Mouse (Mus musculus) cerebellum, adult 2 months (tissue): ENCODE measurements at regions not wholly inside any gene's neighbourhood (a gene's known extent, or its start where the extent isn't known, plus 50 kb on each side); places are given as distances from the start of the nearest gene placed in this dataset.

Experiments
- DNase-seq, 2 experiments: peaks; one replicate each; pipeline ENCODE4 v3.0.0; 2021
- H3K27ac ChIP-seq: fragments of 200-500 bp; 2 replicates; pipeline ENCODE4 v1.5.1; 2012; ENCODE audit warnings: low read length, control low read depth, inconsistent platforms; ENCODE audit not compliant: insufficient read depth
- H3K27me3 ChIP-seq: fragments of 200-500 bp; 2 replicates; pipeline ENCODE4 v1.6.1; 2012; ENCODE audit warnings: inconsistent platforms, mild to moderate bottlenecking, low read length, moderate library complexity; ENCODE audit not compliant: control insufficient read depth, insufficient read depth
- H3K4me1 ChIP-seq: fragments of 200-500 bp; 2 replicates; pipeline ENCODE4 v1.6.1; 2011; ENCODE audit warnings: low read length; ENCODE audit not compliant: control insufficient read depth, insufficient read depth
- H3K4me3 ChIP-seq: fragments of 200-500 bp; replicated peaks from 2 replicates; pipeline ENCODE3; 2011; ENCODE audit warnings: mild to moderate bottlenecking, low read depth, low read length, control low read depth; ENCODE audit not compliant: insufficient read depth
- CTCF ChIP-seq: fragments of 200-500 bp; IDR thresholded peaks from 2 replicates; pipeline ENCODE4 v1.5.1; 2011; ENCODE audit warnings: low read depth, mild to moderate bottlenecking, control low read depth, low read length, moderate library complexity, borderline replicate concordance; ENCODE audit not compliant: insufficient read depth
- POLR2A ChIP-seq: fragments of 200-500 bp; IDR thresholded peaks from 2 replicates; pipeline ENCODE4 v1.6.1; 2011; ENCODE audit warnings: low read length, control low read depth, borderline replicate concordance; ENCODE audit not compliant: insufficient read depth
- WGBS: fragments of 180-500 bp; shearing (Covaris S2); methylation state at CpG from one replicate; pipeline ENCODE4 v1.1.7; 2018; 5-methylcytosine and 5-hydroxymethylcytosine counted together

- Histone ChIP-seq H3K4me3 (no peak overlapping the region), H3K27ac (no peak overlapping the region), H3K27me3 (no peaks in the 10 kb centered on the region), H3K4me1 (peaks cover 5% of the 10 kb centered on the region; the same call in 1 of the 2 replicates)
- 54% methylated on average over 6 of the region's 6 CpGs for WGBS
- DNase-seq, result no peak
- TF ChIP-seq POLR2A, result no peak
- TF ChIP-seq CTCF, result no peak
Measured at GRCm38 (mm10) chr11:71515264-71515663, 234.5 kb upstream of the Wscd1 start.

- DNase-seq, result no peak
- Histone ChIP-seq H3K4me3 (no peak overlapping the region), H3K4me1 (peaks cover 5% of the 10 kb centered on the region; the same call in 1 of the 2 replicates), H3K27me3 (no peaks in the 10 kb centered on the region), H3K27ac (no peak overlapping the region)
- TF ChIP-seq POLR2A (no peak), CTCF (no peak)
- 54% methylated on average over 5 of the region's 5 CpGs for WGBS
Measured at GRCm38 (mm10) chr11:71517377-71517776, 232.3 kb upstream of the Wscd1 start.

DNA sequence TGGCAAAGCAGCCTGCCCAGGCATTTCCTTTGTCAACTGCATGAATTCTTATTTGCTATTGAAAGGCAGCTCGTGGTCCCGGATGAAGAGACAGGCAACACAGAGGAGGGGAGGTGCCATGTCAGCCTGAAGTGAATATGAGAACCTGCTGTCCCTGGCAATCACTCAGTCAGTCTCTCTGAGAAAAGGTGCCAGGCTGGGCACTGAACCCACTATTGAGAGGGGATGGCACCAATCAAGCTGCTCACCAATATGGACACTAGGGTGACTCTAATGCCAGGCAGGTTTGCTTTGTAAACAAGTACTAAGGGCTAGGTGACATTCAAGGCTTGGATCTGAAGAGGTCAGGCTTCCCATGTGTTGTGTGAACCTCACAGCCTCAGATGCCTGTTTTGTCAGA is 222.0 kb upstream of the Wscd1 start:
- DNase-seq, result no peak
- Histone ChIP-seq H3K4me1 (no peaks in the 10 kb centered on the region), H3K4me3 (no peak overlapping the region), H3K27ac (no peak overlapping the region), H3K27me3 (no peaks in the 10 kb centered on the region)
- WGBS, result 21% methylated on average over 2 of the region's 2 CpGs
- TF ChIP-seq CTCF, result no peak
- no peak for TF ChIP-seq POLR2A

GRCm38 (mm10) chr11:71528588-71528987 is 221.1 kb upstream of the Wscd1 start:
- WGBS, result 93% methylated on average over 4 of the region's 4 CpGs
- no peaks in the 10 kb centered on the region for H3K27me3 ChIP-seq
- no peak for DNase-seq
- H3K27ac ChIP-seq, result no peak overlapping the region
- H3K4me1 ChIP-seq, result no peaks in the 10 kb centered on the region
- H3K4me3 ChIP-seq, result no peak overlapping the region
- TF ChIP-seq POLR2A (no peak), CTCF (no peak)

DNA sequence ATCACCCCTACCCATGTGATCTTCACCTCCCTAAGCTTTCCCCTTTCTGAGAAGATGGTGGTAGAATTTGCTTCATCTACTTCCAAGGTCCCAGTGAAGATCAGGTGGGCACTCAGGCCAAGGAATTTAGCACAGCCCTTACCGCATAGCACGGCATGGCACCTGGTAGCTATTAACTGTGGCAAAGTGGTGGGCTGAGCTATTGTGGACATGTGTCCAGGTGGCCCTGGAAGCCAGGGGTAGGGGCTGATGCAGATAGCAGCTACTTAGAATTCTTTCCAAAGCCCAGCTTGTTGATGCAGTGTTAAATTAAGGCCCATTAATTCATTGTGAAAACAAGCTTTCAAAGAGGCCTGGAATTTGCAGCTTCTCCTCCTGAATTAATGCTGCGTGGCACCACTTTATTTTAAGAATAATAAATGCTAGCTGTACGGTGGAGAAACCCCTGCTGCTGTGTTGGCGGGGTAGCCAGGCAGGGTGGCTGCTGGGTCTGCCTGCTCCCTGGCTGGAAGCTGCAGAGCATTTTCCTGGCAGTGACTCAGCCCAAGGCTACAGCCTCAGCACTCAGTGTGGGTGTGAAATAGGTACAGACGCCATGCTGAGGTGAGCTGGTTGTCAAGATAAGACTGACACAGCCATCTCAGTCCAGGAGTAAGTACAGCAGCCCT is 208.4 kb upstream of the Wscd1 start:
- peak; percentile 20 to 37 for DNase-seq
- H3K27me3 ChIP-seq, result no peaks in the 10 kb centered on the region
- H3K4me3 ChIP-seq, result no peak overlapping the region
- TF ChIP-seq POLR2A (no peak), CTCF (no peak)
- H3K27ac ChIP-seq, result no peak overlapping the region
- WGBS, result 36% methylated on average over 6 of the region's 6 CpGs
- H3K4me1 ChIP-seq, result 0 out of 2 replicates have a peak, but pooled peaks cover 3% of the 10 kb centered on the region

DNA sequence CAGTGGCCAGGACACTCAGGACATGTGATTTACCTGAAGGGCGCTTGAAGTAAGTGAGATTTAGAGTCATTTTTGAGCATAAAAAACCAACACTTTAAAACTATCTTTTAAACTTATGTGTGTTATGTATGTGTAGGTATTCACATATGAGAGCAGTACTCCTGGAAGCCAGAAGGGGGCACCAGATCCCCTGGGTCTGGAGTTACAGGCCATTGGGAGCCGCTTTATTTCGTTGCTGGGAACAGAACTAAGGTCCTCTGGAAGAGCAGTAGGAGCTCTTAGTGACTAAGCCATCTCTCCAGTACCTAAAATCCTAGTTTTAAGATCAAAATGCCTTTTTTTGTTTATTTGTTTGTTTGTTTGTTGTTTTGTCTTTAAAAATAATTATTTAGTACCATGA is 192.3 kb upstream of the Wscd1 start:
- Histone ChIP-seq H3K27ac (no peak overlapping the region), H3K27me3 (no peaks in the 10 kb centered on the region), H3K4me3 (no peak overlapping the region), H3K4me1 (no peaks in the 10 kb centered on the region)
- WGBS, result 92% methylated on average over 3 of the region's 3 CpGs
- no peak for TF ChIP-seq POLR2A
- peak; percentile 13; the same call in 1 of the 2 replicates for TF ChIP-seq CTCF
- no peak for DNase-seq

- Histone ChIP-seq H3K27me3 (no peaks in the 10 kb centered on the region), H3K4me1 (no peaks in the 10 kb centered on the region), H3K27ac (no peak overlapping the region), H3K4me3 (no peak overlapping the region)
- TF ChIP-seq CTCF (no peak), POLR2A (no peak)
- no peak for DNase-seq
Measured at GRCm38 (mm10) chr11:71564831-71565230, 184.9 kb upstream of the Wscd1 start.

DNA sequence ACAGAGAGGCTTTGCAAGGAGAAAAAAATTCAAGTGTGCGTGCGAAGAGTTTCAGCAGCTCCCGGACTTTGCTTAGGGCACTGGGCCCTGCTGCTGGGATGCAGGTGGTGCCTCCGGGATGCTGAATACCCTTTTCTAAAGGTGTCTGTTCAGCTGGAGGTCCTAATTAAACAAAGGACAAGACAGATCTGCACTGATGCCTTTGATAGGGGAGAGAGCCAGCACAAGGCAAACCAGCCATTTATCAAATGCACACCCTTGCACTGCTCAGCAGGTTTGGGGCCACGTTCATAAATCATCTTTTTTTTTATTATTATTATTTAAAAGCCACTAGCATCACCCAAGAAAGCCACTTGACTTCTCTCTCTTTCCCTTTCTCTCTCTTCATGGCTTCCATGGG is 172.9 kb upstream of the Wscd1 start:
- H3K27ac ChIP-seq, result no peak overlapping the region
- WGBS, result 91% methylated on average over 5 of the region's 5 CpGs
- TF ChIP-seq POLR2A (no peak), CTCF (no peak)

DNA sequence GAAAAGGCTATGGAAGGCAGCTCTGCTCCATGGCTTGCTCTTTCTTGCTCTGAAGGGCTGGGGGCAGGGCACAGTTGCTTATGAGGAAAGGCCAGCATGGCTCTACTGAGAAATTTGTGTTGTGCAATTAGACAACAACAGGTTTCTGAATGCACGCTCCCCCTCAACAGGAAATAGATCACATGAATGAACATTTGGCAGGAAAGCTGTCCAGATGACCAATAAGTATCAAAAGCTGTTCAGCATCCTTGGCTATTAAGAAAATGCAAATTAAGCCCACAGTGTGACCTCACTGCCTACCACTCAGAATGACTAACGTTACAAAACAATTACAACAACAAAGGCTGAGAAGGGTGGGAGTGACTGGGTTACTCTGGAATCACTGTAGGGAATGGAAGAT is 167.9 kb upstream of the Wscd1 start:
- Histone ChIP-seq H3K4me3 (no peak overlapping the region), H3K27me3 (no peaks in the 10 kb centered on the region), H3K4me1 (no peaks in the 10 kb centered on the region), H3K27ac (no peak overlapping the region)
- TF ChIP-seq CTCF, result no peak
- DNase-seq, result no peak
- 20% methylated on average over 2 of the region's 2 CpGs for WGBS

More for the DNA sequence above, 172.9 kb upstream of the Wscd1 start:
- Histone ChIP-seq H3K27me3 (no peaks in the 10 kb centered on the region; the same call in 1 of the 2 replicates), H3K4me1 (no peaks in the 10 kb centered on the region), H3K4me3 (no peak overlapping the region)
- no peak for DNase-seq
